Mouse (Mus musculus) embryo, embryonic 11 days (tissue): ENCODE data around the gene Slc6a9.

Experiments used
- DNase-seq: peaks from one replicate; pipeline ENCODE4 v3.0.0-alpha.2; 2015

Slc6a9 gene

GRCm38 (mm10) chr4:117834457-117834844 lies at the start of gene Slc6a9:
Gene Slc6a9, plus strand, starts transcription at chr4:117834506.
- DNase-seq, result no peak

GRCm38 (mm10) chr4:117786963-117787362 lies 47.3 kb upstream of the Slc6a9 start:
- peak; percentile 65 for DNase-seq

- DNase-seq, result no peak
These were observed 46.0 kb upstream of the Slc6a9 start for GRCm38 (mm10) chr4:117788308-117788707.

GRCm38 (mm10) chr4:117799904-117800303 lies 34.4 kb upstream of the Slc6a9 start:
- DNase-seq, result no peak

- DNase-seq, result no peak
These were observed 27.3 kb upstream of the Slc6a9 start for GRCm38 (mm10) chr4:117806992-117807391.

GRCm38 (mm10) chr4:117810933-117811332 lies 23.4 kb upstream of the Slc6a9 start:
- no peak for DNase-seq

- no peak for DNase-seq
These were observed 20.6 kb upstream of the Slc6a9 start for GRCm38 (mm10) chr4:117813591-117814192.

- DNase-seq, result no peak
These were observed 20.0 kb upstream of the Slc6a9 start for GRCm38 (mm10) chr4:117814333-117814732.

GRCm38 (mm10) chr4:117816776-117817175 lies 17.5 kb upstream of the Slc6a9 start:
- no peak for DNase-seq

- no peak for DNase-seq
These were observed 16.3 kb upstream of the Slc6a9 start for GRCm38 (mm10) chr4:117818032-117818431.

GRCm38 (mm10) chr4:117828572-117829145 lies 5.6 kb upstream of the Slc6a9 start:
- no peak for DNase-seq

GRCm38 (mm10) chr4:117829260-117830123 lies 4.8 kb upstream of the Slc6a9 start:
- DNase-seq, result peak; percentile 83

GRCm38 (mm10) chr4:117830124-117830551 lies 4.2 kb upstream of the Slc6a9 start:
- DNase-seq, result no peak

- no peak for DNase-seq
These were observed 3.5 kb upstream of the Slc6a9 start for GRCm38 (mm10) chr4:117830801-117831200.

GRCm38 (mm10) chr4:117831499-117831898 lies 2.8 kb upstream of the Slc6a9 start:
- no peak for DNase-seq

GRCm38 (mm10) chr4:117831920-117832691 lies 2.2 kb upstream of the Slc6a9 start:
- DNase-seq, result no peak

GRCm38 (mm10) chr4:117834845-117835530 lies 682 bp downstream of the Slc6a9 start:
- DNase-seq, result peak; percentile 87

GRCm38 (mm10) chr4:117835531-117836111 lies 1.3 kb downstream of the Slc6a9 start:
- DNase-seq, result peak; percentile 65

- DNase-seq, result peak; percentile 96
These were observed 2.0 kb downstream of the Slc6a9 start for GRCm38 (mm10) chr4:117836204-117836767.

GRCm38 (mm10) chr4:117837271-117837670 lies 3.0 kb downstream of the Slc6a9 start:
- DNase-seq, result no peak

- no peak for DNase-seq
These were observed 5.1 kb downstream of the Slc6a9 start for GRCm38 (mm10) chr4:117839366-117839765.

GRCm38 (mm10) chr4:117840821-117841220 lies 6.5 kb downstream of the Slc6a9 start:
- DNase-seq, result no peak
